Mouse (Mus musculus) cerebellum, postnatal 36 days (tissue): ENCODE results near the gene Prkaa1.
"Not testable (repeated sequence)": the region's sequence is repeated elsewhere in the genome, so short reads cannot be mapped to it uniquely, and the experiment has no call there.

Source experiments
- DNase-seq, 2 experiments: peaks; one replicate each; pipeline ENCODE4 v3.0.0; 2021 to 2022; ENCODE audit warnings: mixed read lengths in 2 of 2

Prkaa1 gene

GRCm38 (mm10) chr15:5184668-5185330 lies 41.1 kb downstream of the Prkaa1 start:
- DNase-seq = peak in 1 of 2 experiments; percentile 11

- DNase-seq = peak; percentile 80 to 84
These were observed 42.0 kb downstream of the Prkaa1 start, which contains the start of gene Ttc33 for GRCm38 (mm10) chr15:5185366-5186292. TSS of gene Ttc33 (plus strand) at chr15:5185525.

- DNase-seq = no peak
These were observed 42.6 kb downstream of the Prkaa1 start for GRCm38 (mm10) chr15:5186293-5186675.

- DNase-seq = no peak
These were observed 43.5 kb downstream of the Prkaa1 start for GRCm38 (mm10) chr15:5187116-5187515.

DNA sequence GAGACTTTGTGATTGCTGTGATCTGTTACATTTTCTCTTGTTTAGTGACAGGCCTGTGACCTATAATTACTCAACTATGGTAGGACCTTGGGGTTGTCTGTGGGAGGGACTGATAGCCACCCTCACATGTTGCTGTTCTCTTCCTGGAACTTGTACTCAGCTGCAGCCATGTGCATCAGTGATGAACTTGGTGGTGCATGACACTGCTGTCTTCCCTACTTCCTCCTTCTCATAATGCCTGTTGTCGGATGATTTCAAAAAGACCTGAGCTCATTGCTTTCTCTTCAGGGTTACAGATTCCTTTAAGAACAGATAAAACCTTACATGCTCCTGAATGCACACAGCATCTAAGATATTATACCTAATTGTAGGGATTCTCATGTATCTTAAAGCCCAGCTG lies 44.4 kb downstream of the Prkaa1 start:
- no peak for DNase-seq

DNA sequence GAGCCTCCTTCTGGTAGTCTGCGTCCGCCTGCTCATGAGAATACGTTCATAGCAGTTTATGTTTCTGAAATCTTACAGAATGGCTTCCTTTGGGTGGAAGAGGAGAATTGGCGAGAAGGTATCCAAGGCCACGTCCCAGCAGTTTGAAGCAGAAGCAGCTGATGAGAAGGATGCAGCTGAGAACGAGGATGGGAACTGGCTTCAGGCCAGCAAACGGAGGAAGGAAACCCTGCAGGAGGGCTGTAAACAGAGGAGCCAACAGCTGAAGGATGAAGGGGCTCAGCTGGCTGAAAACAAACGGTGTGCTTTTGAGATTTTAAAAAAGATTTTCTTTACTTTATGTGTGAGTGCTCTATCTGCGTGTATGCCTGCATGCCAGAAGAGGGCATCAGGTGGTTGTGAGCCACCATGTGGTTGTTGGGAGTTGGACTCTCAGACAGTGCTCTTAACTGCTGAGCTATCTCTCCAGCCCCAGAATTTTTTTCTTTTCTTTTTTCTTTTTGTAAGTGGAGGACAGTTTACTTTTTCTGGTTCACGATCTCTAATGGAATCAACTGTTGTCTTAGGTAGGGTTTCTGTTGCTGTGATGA lies 45.9 kb downstream of the Prkaa1 start:
- DNase-seq = peak in 1 of 2 experiments; percentile 14

- no peak for DNase-seq
These were observed 50.2 kb downstream of the Prkaa1 start for GRCm38 (mm10) chr15:5193833-5194232.

DNA sequence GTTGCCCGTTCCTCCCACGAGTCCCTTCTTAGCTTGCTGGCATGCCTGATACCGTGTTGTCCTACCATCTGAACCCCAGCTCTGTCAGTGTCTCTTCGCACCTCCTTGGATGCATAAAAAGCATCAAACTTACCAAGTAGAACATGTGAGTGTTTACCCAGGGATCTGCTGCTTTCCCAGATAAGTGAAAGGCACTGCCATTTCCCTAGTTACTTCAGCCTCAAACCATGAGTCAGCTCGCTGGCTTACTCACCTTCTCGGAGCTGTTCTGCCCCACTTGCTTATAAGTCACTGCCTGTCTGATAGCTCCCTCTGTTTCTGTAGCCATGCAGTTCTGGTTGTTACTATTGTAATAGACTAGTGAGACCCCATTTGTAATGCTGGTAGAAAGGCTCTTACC lies 50.8 kb downstream of the Prkaa1 start:
- DNase-seq = no peak

DNA sequence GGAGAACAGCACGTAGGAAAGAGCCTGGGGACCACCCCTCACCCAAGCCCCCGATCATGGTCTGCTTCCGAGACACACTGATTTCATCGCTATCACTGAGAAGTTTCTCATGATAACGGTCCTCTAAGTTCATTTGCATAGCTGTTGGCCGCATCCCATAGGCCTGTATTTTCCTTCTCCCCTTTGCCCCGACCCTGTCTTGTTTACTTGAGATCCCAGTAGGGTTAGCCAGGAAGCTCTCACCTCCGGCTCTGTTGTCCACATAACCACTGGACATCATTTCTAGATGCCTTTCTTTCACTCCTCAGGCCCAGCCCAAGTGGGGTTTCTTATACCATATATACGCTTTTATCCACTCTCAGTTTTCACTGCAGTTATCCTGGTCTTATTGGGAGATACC lies 51.3 kb downstream of the Prkaa1 start:
- DNase-seq = no peak

DNA sequence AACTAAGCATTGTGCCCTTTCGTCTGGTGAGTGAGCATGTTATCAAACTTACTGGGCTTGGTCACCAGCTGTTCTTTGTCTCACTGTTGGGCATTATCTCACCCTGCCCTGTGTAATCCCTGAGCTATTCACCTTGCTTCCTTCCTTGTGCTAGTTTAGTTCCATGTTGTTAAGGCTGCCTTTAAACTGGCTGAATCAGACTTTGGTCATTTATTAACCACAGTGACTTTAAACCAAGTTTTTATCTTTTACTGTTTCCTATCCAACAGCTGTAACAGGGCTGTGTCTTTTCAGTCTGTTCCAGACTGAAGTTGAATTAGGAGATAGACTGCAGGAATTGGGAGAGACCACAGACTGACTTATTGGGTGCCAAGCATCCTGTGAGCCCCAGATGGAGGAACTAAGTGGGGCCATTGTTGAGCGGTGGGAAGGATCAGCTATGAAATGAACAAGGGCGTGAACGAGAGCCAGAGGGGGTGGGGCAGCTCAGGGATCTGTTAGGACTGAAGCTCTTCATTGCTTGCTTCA lies 52.4 kb downstream of the Prkaa1 start:
- no peak for DNase-seq

DNA sequence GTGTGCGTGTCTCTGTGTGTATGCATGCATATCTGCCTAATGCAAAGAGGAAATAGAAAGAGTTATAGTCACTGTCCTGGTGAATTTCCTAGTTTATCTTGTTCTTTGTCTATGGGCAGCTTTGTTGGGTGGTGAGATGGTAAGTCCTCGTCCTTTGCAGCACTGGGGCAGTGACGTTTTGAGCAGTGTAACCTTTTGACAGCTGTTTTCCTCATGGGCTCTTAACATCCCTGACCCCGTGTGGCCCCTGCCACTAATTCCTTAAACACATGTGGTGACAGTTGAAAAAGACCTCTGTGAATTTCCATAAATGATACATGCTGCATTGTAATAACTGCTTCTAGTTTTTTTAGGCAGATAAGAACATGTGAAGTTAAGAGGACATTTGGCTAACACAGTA lies 53.0 kb downstream of the Prkaa1 start:
- DNase-seq = no peak

GRCm38 (mm10) chr15:5205222-5205621 lies 61.6 kb downstream of the Prkaa1 start:
- DNase-seq = no peak

GRCm38 (mm10) chr15:5209116-5209515 lies 65.5 kb downstream of the Prkaa1 start:
- no peak for DNase-seq

- DNase-seq = no peak
These were observed 76.8 kb downstream of the Prkaa1 start for GRCm38 (mm10) chr15:5220491-5220890.

DNA sequence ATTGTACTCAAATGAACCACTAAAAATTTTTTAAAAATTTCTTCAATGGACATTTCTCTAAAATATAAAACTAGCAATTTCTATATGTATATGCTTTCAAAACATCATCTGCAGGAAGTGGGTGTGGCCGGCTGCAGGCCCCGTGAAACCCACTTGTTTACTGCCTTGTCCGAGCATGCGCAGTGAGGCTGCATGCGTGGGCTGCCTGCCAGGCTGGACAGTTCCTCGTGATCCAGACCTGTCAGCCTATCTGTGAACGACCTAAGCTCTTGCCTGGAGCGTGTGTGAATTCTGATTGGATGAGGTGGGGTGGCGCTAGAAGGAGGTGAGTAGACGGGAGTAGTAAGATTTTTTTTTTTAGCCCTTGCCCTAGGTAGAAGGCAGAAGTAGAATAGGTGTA lies 87.1 kb downstream of the Prkaa1 start:
- DNase-seq = not testable (repeated sequence)
